Mouse (Mus musculus): ENCODE data around the gene Fuca1. TPM values are rescaled to one million over a fixed set of nuclear protein-coding genes. Genes with fewer than 3 reads are reported as not detected.
A peak's percentile ranks its signal among the peaks of the same experiment; 100 is the strongest.

The Fuca1 gene
- polyA plus RNA-seq, 1 experiment: 46.0 TPM

- TF ChIP-seq EP300 (IDR thresholded peaks at IDR 0.05; ENCODE audit: insufficient read depth, low read depth, low read length) (no peak), POLR2A (IDR thresholded peaks at IDR 0.05; ENCODE audit: insufficient read depth, low read length) (no peak), CTCF (IDR thresholded peaks at IDR 0.05; ENCODE audit: low read depth, low read length) (no peak)
- Histone ChIP-seq H3K36me3 (ENCODE audit: control insufficient read depth, insufficient read depth, low read length, poor library complexity, severe bottlenecking) (no peaks in the 10 kb centered on the region), H3K9me3 (replicated peaks; ENCODE audit: control insufficient read depth, insufficient read depth, low read length, poor library complexity, severe bottlenecking) (no peaks in the 10 kb centered on the region), H3K9ac (ENCODE audit: low read depth, poor library complexity, severe bottlenecking) (no peak overlapping the region), H3K4me1 (ENCODE audit: control insufficient read depth, insufficient read depth, low read length) (peaks cover 4% of the 10 kb centered on the region), H3K27me3 (ENCODE audit: control insufficient read depth, insufficient read depth, low read length, poor library complexity, severe bottlenecking) (no peaks in the 10 kb centered on the region), H3K27ac (ENCODE audit: insufficient read depth, low read length) (no peak overlapping the region), H3K4me3 (ENCODE audit: low read depth, low read length) (no peak overlapping the region)
Observed at GRCm38 (mm10) chr4:135884531-135884930, 36.0 kb upstream of the Fuca1 start.

GRCm38 (mm10) chr4:135885676-135886075 lies 34.9 kb upstream of the Fuca1 start:
- TF ChIP-seq POLR2A (IDR thresholded peaks at IDR 0.05; ENCODE audit: insufficient read depth, low read length) (no peak), CTCF (IDR thresholded peaks at IDR 0.05; ENCODE audit: low read depth, low read length) (no peak), EP300 (IDR thresholded peaks at IDR 0.05; ENCODE audit: insufficient read depth, low read depth, low read length) (no peak)

GRCm38 (mm10) chr4:135886184-135886583 lies 34.4 kb upstream of the Fuca1 start:
- Histone ChIP-seq H3K4me1 (ENCODE audit: control insufficient read depth, insufficient read depth, low read length) (peaks cover 2% of the 10 kb centered on the region), H3K9ac (ENCODE audit: low read depth, poor library complexity, severe bottlenecking) (no peak overlapping the region), H3K27me3 (ENCODE audit: control insufficient read depth, insufficient read depth, low read length, poor library complexity, severe bottlenecking) (no peaks in the 10 kb centered on the region), H3K4me3 (ENCODE audit: low read depth, low read length) (no peak overlapping the region), H3K9me3 (replicated peaks; ENCODE audit: control insufficient read depth, insufficient read depth, low read length, poor library complexity, severe bottlenecking) (no peaks in the 10 kb centered on the region), H3K27ac (ENCODE audit: insufficient read depth, low read length) (no peak overlapping the region), H3K36me3 (ENCODE audit: control insufficient read depth, insufficient read depth, low read length, poor library complexity, severe bottlenecking) (no peaks in the 10 kb centered on the region)
- TF ChIP-seq POLR2A (IDR thresholded peaks at IDR 0.05; ENCODE audit: insufficient read depth, low read length) (no peak), CTCF (IDR thresholded peaks at IDR 0.05; ENCODE audit: low read depth, low read length) (no peak), EP300 (IDR thresholded peaks at IDR 0.05; ENCODE audit: insufficient read depth, low read depth, low read length) (no peak)

More at GRCm38 (mm10) chr4:135885676-135886075, 34.9 kb upstream of the Fuca1 start:
- no peaks in the 10 kb centered on the region for H3K9me3 ChIP-seq (replicated peaks; ENCODE audit: control insufficient read depth, insufficient read depth, low read length, poor library complexity, severe bottlenecking)
- no peaks in the 10 kb centered on the region for H3K27me3 ChIP-seq (ENCODE audit: control insufficient read depth, insufficient read depth, low read length, poor library complexity, severe bottlenecking)
- no peak overlapping the region for H3K27ac ChIP-seq (ENCODE audit: insufficient read depth, low read length)
- peaks cover 2% of the 10 kb centered on the region for H3K4me1 ChIP-seq (ENCODE audit: control insufficient read depth, insufficient read depth, low read length)
- H3K36me3 ChIP-seq (ENCODE audit: control insufficient read depth, insufficient read depth, low read length, poor library complexity, severe bottlenecking): no peaks in the 10 kb centered on the region
- no peak overlapping the region for H3K9ac ChIP-seq (ENCODE audit: low read depth, poor library complexity, severe bottlenecking)
- H3K4me3 ChIP-seq (ENCODE audit: low read depth, low read length): peak overlapping the region; percentile 17; the same call in 1 of the 2 replicates

- TF ChIP-seq POLR2A (IDR thresholded peaks at IDR 0.05; ENCODE audit: insufficient read depth, low read length): no peak
- no peak for TF ChIP-seq CTCF (IDR thresholded peaks at IDR 0.05; ENCODE audit: low read depth, low read length)
- TF ChIP-seq EP300 (IDR thresholded peaks at IDR 0.05; ENCODE audit: insufficient read depth, low read depth, low read length): no peak
- peak overlapping the region; percentile 16 for H3K4me3 ChIP-seq (ENCODE audit: low read depth, low read length)
Observed at GRCm38 (mm10) chr4:135888448-135889057, 32.0 kb upstream of the Fuca1 start.

GRCm38 (mm10) chr4:135889146-135889883 lies 31.2 kb upstream of the Fuca1 start:
- TF ChIP-seq EP300 (IDR thresholded peaks at IDR 0.05; ENCODE audit: insufficient read depth, low read depth, low read length) (no peak), CTCF (IDR thresholded peaks at IDR 0.05; ENCODE audit: low read depth, low read length) (no peak), POLR2A (IDR thresholded peaks at IDR 0.05; ENCODE audit: insufficient read depth, low read length) (no peak)
- no peak overlapping the region for H3K4me3 ChIP-seq (ENCODE audit: low read depth, low read length)
- H3K9me3 ChIP-seq (replicated peaks; ENCODE audit: control insufficient read depth, insufficient read depth, low read length, poor library complexity, severe bottlenecking): no peaks in the 10 kb centered on the region
- no peaks in the 10 kb centered on the region for H3K36me3 ChIP-seq (ENCODE audit: control insufficient read depth, insufficient read depth, low read length, poor library complexity, severe bottlenecking)
- no peak overlapping the region for H3K27ac ChIP-seq (ENCODE audit: insufficient read depth, low read length)
- 0 out of 2 replicates have a peak overlapping the region, but pooled peaks have one; percentile 3 for H3K9ac ChIP-seq (ENCODE audit: low read depth, poor library complexity, severe bottlenecking)
- no peaks in the 10 kb centered on the region for H3K27me3 ChIP-seq (ENCODE audit: control insufficient read depth, insufficient read depth, low read length, poor library complexity, severe bottlenecking)
- H3K4me1 ChIP-seq (ENCODE audit: control insufficient read depth, insufficient read depth, low read length): peaks cover 2% of the 10 kb centered on the region

More at GRCm38 (mm10) chr4:135888448-135889057, 32.0 kb upstream of the Fuca1 start:
- Histone ChIP-seq H3K27me3 (ENCODE audit: control insufficient read depth, insufficient read depth, low read length, poor library complexity, severe bottlenecking) (no peaks in the 10 kb centered on the region), H3K9ac (ENCODE audit: low read depth, poor library complexity, severe bottlenecking) (peak overlapping the region; percentile 3; the same call in 1 of the 2 replicates), H3K36me3 (ENCODE audit: control insufficient read depth, insufficient read depth, low read length, poor library complexity, severe bottlenecking) (no peaks in the 10 kb centered on the region), H3K27ac (ENCODE audit: insufficient read depth, low read length) (no peak overlapping the region), H3K9me3 (replicated peaks; ENCODE audit: control insufficient read depth, insufficient read depth, low read length, poor library complexity, severe bottlenecking) (no peaks in the 10 kb centered on the region), H3K4me1 (ENCODE audit: control insufficient read depth, insufficient read depth, low read length) (peaks cover 2% of the 10 kb centered on the region)

GRCm38 (mm10) chr4:135889884-135890283 lies 30.7 kb upstream of the Fuca1 start:
- no peak overlapping the region for H3K27ac ChIP-seq (ENCODE audit: insufficient read depth, low read length)
- no peak overlapping the region for H3K9ac ChIP-seq (ENCODE audit: low read depth, poor library complexity, severe bottlenecking)
- no peaks in the 10 kb centered on the region for H3K9me3 ChIP-seq (replicated peaks; ENCODE audit: control insufficient read depth, insufficient read depth, low read length, poor library complexity, severe bottlenecking)
- no peak for TF ChIP-seq EP300 (IDR thresholded peaks at IDR 0.05; ENCODE audit: insufficient read depth, low read depth, low read length)
- TF ChIP-seq CTCF (IDR thresholded peaks at IDR 0.05; ENCODE audit: low read depth, low read length): peak; percentile 93
- no peak overlapping the region for H3K4me3 ChIP-seq (ENCODE audit: low read depth, low read length)
- peaks cover 2% of the 10 kb centered on the region for H3K4me1 ChIP-seq (ENCODE audit: control insufficient read depth, insufficient read depth, low read length)
- H3K27me3 ChIP-seq (ENCODE audit: control insufficient read depth, insufficient read depth, low read length, poor library complexity, severe bottlenecking): no peaks in the 10 kb centered on the region
- no peaks in the 10 kb centered on the region for H3K36me3 ChIP-seq (ENCODE audit: control insufficient read depth, insufficient read depth, low read length, poor library complexity, severe bottlenecking)
